Mouse (Mus musculus) brain, embryonic 18.5 days (tissue): ENCODE measurements around the gene Lrrc42.

Source experiments
- DNase-seq: peaks from one replicate; pipeline ENCODE4 v3.0.0-alpha.2; 2012; ENCODE audit warnings: low read depth, low spot score

The Lrrc42 gene

GRCm38 (mm10) chr4:107198072-107198471 is 55.3 kb downstream of the Lrrc42 start:
- no peak for DNase-seq

GRCm38 (mm10) chr4:107196454-107196853 is 56.9 kb downstream of the Lrrc42 start:
- no peak for DNase-seq

- no peak for DNase-seq
Measured at GRCm38 (mm10) chr4:107193841-107194240, 59.5 kb downstream of the Lrrc42 start.

GRCm38 (mm10) chr4:107185703-107186102 is 67.6 kb downstream of the Lrrc42 start:
- no peak for DNase-seq
